Mouse (Mus musculus): ENCODE measurements around the gene Paxbp1.

GRCm38 (mm10) chr16:90995498-90995897 lies 48.8 kb downstream of the Paxbp1 start:
- TF ChIP-seq CTCF (IDR thresholded peaks at IDR 0.05; ENCODE audit: low read depth): no peak
- no peak for TF ChIP-seq EP300 (IDR thresholded peaks at IDR 0.05; ENCODE audit: low read depth)

Data from heart, postnatal 0 days (tissue).